Mouse (Mus musculus): ENCODE data around the gene Atp6v0d1. TPM values are rescaled to one million over a fixed set of nuclear protein-coding genes. Genes with fewer than 3 reads are reported as not detected.

Gene Atp6v0d1
- polyA plus RNA-seq, 1 experiment from 2014 or later, result 140 TPM

DNA sequence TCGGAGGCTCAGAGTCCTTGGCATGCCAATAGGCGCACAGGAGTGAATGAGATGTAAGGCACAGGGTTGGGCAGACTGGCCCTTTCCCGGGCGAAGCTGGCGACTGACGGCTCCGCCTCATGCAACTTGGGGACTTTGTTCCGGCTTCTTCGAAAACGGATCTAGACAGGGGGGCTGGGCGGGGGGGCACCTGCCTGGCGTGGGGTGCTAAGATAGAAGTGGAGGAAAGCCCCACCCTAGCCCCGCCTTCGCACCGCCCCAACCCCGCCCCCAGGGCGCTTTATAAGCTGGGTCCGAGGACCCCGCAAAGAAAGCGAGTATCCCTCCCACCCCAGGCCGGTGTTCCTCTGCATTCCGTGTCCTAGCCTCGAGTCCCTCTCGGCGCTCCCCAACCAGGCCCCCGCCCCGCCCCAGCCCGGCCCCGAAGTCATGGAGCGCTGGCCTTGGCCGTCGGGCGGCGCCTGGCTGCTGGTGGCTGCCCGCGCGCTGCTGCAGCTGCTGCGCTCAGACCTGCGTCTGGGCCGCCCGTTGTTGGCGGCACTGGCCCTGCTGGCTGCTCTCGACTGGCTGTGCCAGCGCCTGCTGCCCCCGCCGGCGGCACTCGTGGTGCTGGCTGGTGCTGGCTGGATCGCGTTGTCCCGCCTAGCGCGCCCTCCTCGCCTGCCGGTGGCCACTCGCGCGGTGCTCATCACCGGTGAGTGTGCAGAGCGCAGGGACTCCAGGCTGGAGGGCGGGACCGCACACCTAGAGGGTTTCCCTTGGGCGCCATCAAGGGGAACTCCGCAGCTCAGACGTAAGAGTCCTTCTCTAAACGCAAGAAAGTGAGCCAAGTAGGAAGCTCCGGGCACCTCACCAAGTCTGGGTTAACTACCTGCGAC, 47.2 kb downstream of the Atp6v0d1 start, which contains the start of gene Hsd11b2:
Hsd11b2 (plus strand) TSS at position 320 of the 878 bp plus-strand sequence.
- H3K4me2 ChIP-seq (replicated peaks; ENCODE audit: low read depth), result peak within 1 kb of the TSS; percentile 97
- peaks cover 26% of the 10 kb centered on the region for H3K36me3 ChIP-seq (ENCODE audit: control insufficient read depth, insufficient read depth)
- ATAC-seq, result peak; percentile 65
- H3K9me3 ChIP-seq (ENCODE audit: control insufficient read depth), result no peaks in the 10 kb centered on the region
- WGBS, result 1% methylated on average over 68 of the region's 68 CpGs
- H3K9ac ChIP-seq (ENCODE audit: low read depth, low read length), result peak within 1 kb of the TSS; percentile 40; the same call in 1 of the 2 replicates
- H3K27me3 ChIP-seq (replicated peaks; ENCODE audit: control insufficient read depth, insufficient read depth, low read length), result peaks cover 4% of the 10 kb centered on the region; the same call in 1 of the 2 replicates
- TF ChIP-seq CTCF (IDR thresholded peaks at IDR 0.05; ENCODE audit: low read depth), result peak; percentile 35; the same call in 1 of the 2 replicates
- H3K27ac ChIP-seq (ENCODE audit: low read depth, low read length), result peak within 1 kb of the TSS; percentile 17
- H3K4me1 ChIP-seq (replicated peaks; ENCODE audit: control insufficient read depth, insufficient read depth, low read length), result peaks cover 4% of the 10 kb centered on the region
- H3K4me3 ChIP-seq (ENCODE audit: low read depth, low read length), result peak within 1 kb of the TSS; percentile 52

GRCm38 (mm10) chr8:105517346-105517745, 48.5 kb downstream of the Atp6v0d1 start:
- Histone ChIP-seq H3K27ac (ENCODE audit: low read depth, low read length) (no peak overlapping the region), H3K9ac (ENCODE audit: low read depth, low read length) (no peak overlapping the region), H3K4me2 (replicated peaks; ENCODE audit: low read depth) (no peak overlapping the region; the same call in 1 of the 2 replicates), H3K9me3 (ENCODE audit: control insufficient read depth) (no peaks in the 10 kb centered on the region), H3K36me3 (ENCODE audit: control insufficient read depth, insufficient read depth) (peaks cover 13% of the 10 kb centered on the region; the same call in 1 of the 2 replicates), H3K4me3 (ENCODE audit: low read depth, low read length) (no peak overlapping the region), H3K4me1 (replicated peaks; ENCODE audit: control insufficient read depth, insufficient read depth, low read length) (peaks cover 4% of the 10 kb centered on the region), H3K27me3 (replicated peaks; ENCODE audit: control insufficient read depth, insufficient read depth, low read length) (peaks cover 4% of the 10 kb centered on the region; the same call in 1 of the 2 replicates)
- ATAC-seq, result no peak
- TF ChIP-seq CTCF (IDR thresholded peaks at IDR 0.05; ENCODE audit: low read depth), result no peak
- WGBS, result 37% methylated on average over 8 of the region's 8 CpGs

DNA sequence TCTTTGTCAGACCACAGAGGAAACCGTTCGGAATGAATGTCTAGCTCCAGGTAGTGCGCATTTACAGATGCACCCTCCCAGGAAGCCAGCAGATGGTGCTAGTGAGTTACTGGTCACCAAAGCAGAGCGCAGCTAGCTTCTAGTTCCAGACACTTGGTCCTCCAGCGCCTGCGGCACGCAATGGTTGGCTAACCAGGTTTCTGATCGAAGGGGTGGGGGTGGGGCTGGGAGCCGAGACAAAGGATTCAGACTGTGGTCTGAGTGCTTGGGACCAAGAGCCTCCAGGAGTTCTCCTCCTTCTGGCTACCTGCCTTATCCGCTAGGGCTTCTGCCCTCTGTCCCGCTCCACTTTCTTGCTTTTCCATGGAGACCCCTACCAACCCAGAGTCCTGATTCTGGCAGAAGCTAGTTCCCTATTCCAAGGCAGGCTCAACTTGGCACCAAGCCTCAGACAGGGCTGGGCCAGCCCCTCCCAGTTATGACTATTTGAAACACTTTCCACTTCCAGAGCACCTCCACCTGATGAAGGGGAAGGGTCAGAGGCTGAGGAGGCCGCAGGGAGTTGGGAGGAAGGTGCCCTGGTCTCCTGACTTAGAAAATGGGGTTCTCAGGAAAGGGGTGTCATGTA, 49.7 kb downstream of the Atp6v0d1 start:
- no peak overlapping the region for H3K4me3 ChIP-seq (ENCODE audit: low read depth, low read length)

GRCm38 (mm10) chr8:105514656-105515055, 51.2 kb downstream of the Atp6v0d1 start:
- no peak overlapping the region for H3K4me3 ChIP-seq (ENCODE audit: low read depth, low read length)
- H3K9me3 ChIP-seq (ENCODE audit: control insufficient read depth), result no peaks in the 10 kb centered on the region
- H3K9ac ChIP-seq (ENCODE audit: low read depth, low read length), result no peak overlapping the region
- H3K27ac ChIP-seq (ENCODE audit: low read depth, low read length), result no peak overlapping the region
- peaks cover 4% of the 10 kb centered on the region; the same call in 1 of the 2 replicates for H3K27me3 ChIP-seq (replicated peaks; ENCODE audit: control insufficient read depth, insufficient read depth, low read length)
- no peaks in the 10 kb centered on the region for H3K36me3 ChIP-seq (ENCODE audit: control insufficient read depth, insufficient read depth)
- H3K4me1 ChIP-seq (replicated peaks; ENCODE audit: control insufficient read depth, insufficient read depth, low read length), result peaks cover 4% of the 10 kb centered on the region
- no peak for ATAC-seq
- no peak for TF ChIP-seq CTCF (IDR thresholded peaks at IDR 0.05; ENCODE audit: low read depth)
- no peak overlapping the region for H3K4me2 ChIP-seq (replicated peaks; ENCODE audit: low read depth)
- 68% methylated on average over 5 of the region's 5 CpGs for WGBS

More for the DNA sequence above, 49.7 kb downstream of the Atp6v0d1 start:
- peak overlapping the region; percentile 41 for H3K4me2 ChIP-seq (replicated peaks; ENCODE audit: low read depth)
- no peak overlapping the region for H3K27ac ChIP-seq (ENCODE audit: low read depth, low read length)
- WGBS, result 16% methylated on average over 12 of the region's 12 CpGs
- H3K27me3 ChIP-seq (replicated peaks; ENCODE audit: control insufficient read depth, insufficient read depth, low read length), result peaks cover 4% of the 10 kb centered on the region; the same call in 1 of the 2 replicates
- H3K9me3 ChIP-seq (ENCODE audit: control insufficient read depth), result no peaks in the 10 kb centered on the region
- 0 out of 2 replicates have a peak, but pooled peaks have one; percentile 32 for ATAC-seq
- H3K9ac ChIP-seq (ENCODE audit: low read depth, low read length), result no peak overlapping the region
- peaks cover 4% of the 10 kb centered on the region for H3K4me1 ChIP-seq (replicated peaks; ENCODE audit: control insufficient read depth, insufficient read depth, low read length)
- TF ChIP-seq CTCF (IDR thresholded peaks at IDR 0.05; ENCODE audit: low read depth), result peak; percentile 95
- peaks cover 3% of the 10 kb centered on the region; the same call in 1 of the 2 replicates for H3K36me3 ChIP-seq (ENCODE audit: control insufficient read depth, insufficient read depth)

GRCm38 (mm10) chr8:105514194-105514593, 51.7 kb downstream of the Atp6v0d1 start:
- H3K4me1 ChIP-seq (replicated peaks; ENCODE audit: control insufficient read depth, insufficient read depth, low read length), result peaks cover 3% of the 10 kb centered on the region
- 89% methylated on average over 6 of the region's 6 CpGs for WGBS
- H3K4me3 ChIP-seq (ENCODE audit: low read depth, low read length), result no peak overlapping the region
- TF ChIP-seq CTCF (IDR thresholded peaks at IDR 0.05; ENCODE audit: low read depth), result no peak
- H3K27me3 ChIP-seq (replicated peaks; ENCODE audit: control insufficient read depth, insufficient read depth, low read length), result peaks cover 4% of the 10 kb centered on the region; the same call in 1 of the 2 replicates
- no peak for ATAC-seq
- no peak overlapping the region for H3K9ac ChIP-seq (ENCODE audit: low read depth, low read length)
- H3K9me3 ChIP-seq (ENCODE audit: control insufficient read depth), result no peaks in the 10 kb centered on the region
- no peak overlapping the region for H3K27ac ChIP-seq (ENCODE audit: low read depth, low read length)
- no peaks in the 10 kb centered on the region for H3K36me3 ChIP-seq (ENCODE audit: control insufficient read depth, insufficient read depth)
- H3K4me2 ChIP-seq (replicated peaks; ENCODE audit: low read depth), result no peak overlapping the region

Measured in intestine, postnatal 0 days (tissue).